Mouse (Mus musculus): ENCODE results near the gene Rab23.

Gene Rab23

DNA sequence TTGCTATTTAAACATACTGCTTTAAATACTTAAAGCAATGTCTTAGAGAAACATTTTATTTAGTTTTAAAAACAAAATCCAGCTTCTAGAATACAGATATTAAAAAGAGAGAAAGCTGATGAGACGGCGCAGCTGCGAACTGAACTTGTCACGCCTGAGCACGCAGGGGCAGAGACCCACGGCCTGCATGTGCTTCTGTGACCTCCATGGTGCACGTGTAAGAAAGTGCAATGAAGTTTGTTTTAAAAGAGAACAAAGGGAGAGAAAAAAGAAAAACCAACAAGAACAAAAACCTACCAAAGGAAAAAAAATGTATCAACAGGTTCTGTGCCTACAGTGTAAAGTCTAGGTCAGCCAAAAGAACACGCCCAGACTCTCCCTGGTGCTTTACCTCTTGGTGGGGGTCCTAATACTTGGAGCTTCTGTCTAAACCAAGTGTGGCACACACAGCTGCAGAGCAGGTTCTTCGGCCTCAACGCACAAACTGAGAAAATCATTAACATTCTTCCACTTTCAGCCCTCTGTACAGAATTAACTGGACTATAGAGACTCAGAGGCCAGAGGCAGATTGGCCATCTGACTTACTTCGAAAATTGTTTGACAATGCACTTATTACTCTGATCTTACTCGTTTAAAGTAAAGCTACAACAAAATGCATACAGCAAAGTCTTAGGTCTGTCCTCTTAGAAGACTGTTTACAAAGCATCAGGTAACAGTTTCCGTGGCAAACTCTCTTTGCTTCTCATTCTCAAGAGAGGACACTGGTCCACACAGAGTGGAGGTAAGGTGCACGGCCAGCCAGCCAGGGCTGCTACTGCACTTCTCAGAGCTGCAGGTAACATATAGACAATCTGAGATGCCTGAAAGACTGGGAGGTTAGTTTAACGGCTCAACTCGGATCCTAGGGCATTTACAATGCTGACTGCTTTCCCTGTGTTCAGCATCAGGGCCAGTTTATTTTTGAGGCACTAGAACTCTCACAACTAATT lies 47.1 kb downstream of the Rab23 start:
- DNase-seq (ENCODE audit: low read depth, low spot score): no peak

GRCm38 (mm10) chr1:33768091-33768787 lies 48.6 kb downstream of the Rab23 start:
- DNase-seq (ENCODE audit: low read depth, low spot score): no peak

GRCm38 (mm10) chr1:33768827-33769226 lies 49.1 kb downstream of the Rab23 start:
- peak; percentile 7 for DNase-seq (ENCODE audit: low read depth, low spot score)

DNA sequence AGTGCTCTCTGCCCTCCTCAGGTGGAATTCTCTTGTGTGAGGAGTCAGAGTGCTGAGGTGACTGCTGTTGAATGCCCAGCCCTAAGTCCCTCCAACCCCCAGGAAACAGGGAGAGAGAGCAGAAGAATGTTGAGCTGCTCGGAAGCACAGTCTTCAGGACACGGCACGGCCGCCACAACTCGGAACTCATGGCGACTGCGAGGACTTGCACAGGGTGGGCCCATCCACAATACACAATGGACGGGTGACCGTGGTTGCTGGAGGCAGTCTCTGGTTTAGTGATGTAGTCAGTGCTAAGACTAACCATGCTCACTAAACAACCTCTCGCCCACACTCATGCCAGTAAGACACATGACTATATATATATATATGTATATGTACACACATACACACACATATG lies 51.9 kb downstream of the Rab23 start:
- no peak for DNase-seq (ENCODE audit: low read depth, low spot score)

- DNase-seq (ENCODE audit: low read depth, low spot score): no peak
Observed at GRCm38 (mm10) chr1:33772106-33772505, 52.4 kb downstream of the Rab23 start.

DNA sequence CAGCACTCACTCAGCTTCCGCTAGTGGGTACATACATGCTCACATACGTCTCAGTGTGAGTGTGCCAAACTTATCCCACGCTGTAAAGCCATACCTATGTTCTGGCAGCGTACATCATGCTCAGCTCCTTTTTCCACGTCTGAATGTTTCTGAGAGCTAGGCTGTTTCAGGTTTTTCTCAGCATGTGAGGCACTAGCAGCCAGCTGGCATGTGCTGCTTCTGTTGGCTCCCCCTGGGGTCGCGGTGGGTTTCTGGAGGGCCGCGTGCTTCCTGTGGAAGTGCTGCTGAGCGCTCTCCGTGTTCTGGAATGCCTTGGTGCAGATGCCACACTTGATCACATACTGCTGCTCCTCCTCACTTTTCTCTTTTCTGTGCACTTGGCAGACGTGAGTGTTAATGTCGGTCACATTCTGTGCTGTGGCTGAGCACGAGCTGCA lies 56.5 kb downstream of the Rab23 start:
- no peak for DNase-seq (ENCODE audit: low read depth, low spot score)

GRCm38 (mm10) chr1:33784561-33784960 lies 64.9 kb downstream of the Rab23 start:
- DNase-seq (ENCODE audit: low read depth, low spot score): no peak

DNA sequence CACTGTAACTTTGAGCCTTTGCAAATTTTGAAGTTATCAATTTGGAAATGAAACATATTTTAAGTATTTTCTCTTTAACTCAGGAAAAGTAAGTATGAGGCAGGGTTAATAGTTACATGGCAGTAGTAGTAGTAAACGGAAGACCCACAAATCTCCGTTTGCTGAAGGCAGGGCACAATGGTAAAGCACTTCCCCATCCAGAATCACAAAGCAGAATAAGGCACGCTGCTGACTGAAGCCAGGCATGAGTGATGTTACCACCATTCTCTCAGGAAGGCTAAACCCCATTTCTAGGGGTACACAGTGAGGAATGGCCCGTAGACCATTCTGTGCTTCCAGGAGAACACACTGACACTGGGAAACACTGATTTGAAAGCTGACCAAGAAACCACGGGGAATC lies 68.4 kb downstream of the Rab23 start:
- no peak for DNase-seq (ENCODE audit: low read depth, low spot score)

DNA sequence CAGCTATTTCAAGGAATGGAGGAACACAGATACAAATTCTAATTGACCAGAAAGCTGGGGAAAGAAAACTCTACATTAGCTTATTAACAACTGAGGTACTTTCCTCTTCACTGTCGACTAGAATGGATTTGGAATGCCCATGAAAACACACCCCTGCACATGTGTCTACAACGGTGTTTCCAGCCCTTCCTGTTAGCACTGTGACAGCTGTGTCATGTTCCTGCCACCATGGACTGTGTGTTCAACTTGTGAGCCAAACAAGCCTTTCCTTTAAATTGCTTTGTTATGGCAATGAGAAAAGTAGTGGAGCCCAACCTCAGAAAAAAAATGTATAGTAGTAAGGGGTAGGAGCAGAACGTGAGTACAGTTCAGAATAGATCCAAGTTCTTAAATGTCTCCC lies 68.8 kb downstream of the Rab23 start:
- no peak for DNase-seq (ENCODE audit: low read depth, low spot score)

Data from 3T3-L1 (cell line).